Mouse (Mus musculus): ENCODE measurements at regions not wholly inside any gene's neighbourhood (a gene's known extent, or its start where the extent isn't known, plus 50 kb on each side); places are given as distances from the start of the nearest gene placed in this dataset.

DNA sequence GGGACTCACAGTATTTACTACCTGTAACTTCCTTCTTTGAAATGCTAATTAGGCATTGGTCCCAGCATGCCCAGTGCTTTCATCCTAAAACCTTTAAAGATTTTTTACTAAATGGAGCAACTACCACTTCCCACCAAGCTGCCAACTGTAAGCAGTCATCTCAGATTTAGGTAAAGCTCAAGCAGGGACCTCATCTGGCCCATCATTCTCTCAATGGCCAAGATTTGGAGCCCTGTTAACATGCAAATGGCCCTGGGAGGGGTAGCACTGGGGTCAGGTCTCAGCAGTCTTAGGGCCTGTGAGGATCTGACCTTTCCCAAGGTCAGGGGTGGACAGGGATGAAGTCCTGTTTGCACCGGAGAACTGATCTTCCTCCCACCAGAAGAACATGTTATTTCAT lies 120.8 kb downstream of the Sox3 start:
- no peak for TF ChIP-seq CTCF (IDR thresholded peaks at IDR 0.05)
- no peak for TF ChIP-seq EP300 (IDR thresholded peaks at IDR 0.05; ENCODE audit: insufficient read depth, low read depth, low read length)
- TF ChIP-seq POLR2A (IDR thresholded peaks at IDR 0.05; ENCODE audit: insufficient read depth, low read depth, low read length): no peak
